Mouse (Mus musculus): ENCODE measurements at regions not wholly inside any gene's neighbourhood (a gene's known extent, or its start where the extent isn't known, plus 50 kb on each side); places are given as distances from the start of the nearest gene placed in this dataset.
A peak's percentile ranks its signal among the peaks of the same experiment; 100 is the strongest.
"Not testable (repeated sequence)": the region's sequence is repeated elsewhere in the genome, so short reads cannot be mapped to it uniquely, and the experiment has no call there.

GRCm38 (mm10) chr11:29628476-29628875 is 64.3 kb upstream of the Rtn4 start:
- no peak for TF ChIP-seq CTCF (conservative IDR thresholded peaks at IDR 0.05)
- Histone ChIP-seq H3K27ac (no peak overlapping the region), H3K4me3 (no peak overlapping the region)
- no peak for DNase-seq (ENCODE audit: low spot score in 2 of 2)

- no peak for TF ChIP-seq CTCF (conservative IDR thresholded peaks at IDR 0.05)
- H3K27ac ChIP-seq, result no peak overlapping the region
- H3K4me3 ChIP-seq, result no peak overlapping the region
- DNase-seq (ENCODE audit: low spot score in 2 of 2), result no peak
Observed at GRCm38 (mm10) chr11:29632486-29632885, 60.3 kb upstream of the Rtn4 start.

GRCm38 (mm10) chr11:29633288-29633687 is 59.5 kb upstream of the Rtn4 start:
- not testable (repeated sequence) for DNase-seq (ENCODE audit: low spot score in 2 of 2); H3K27ac ChIP-seq; H3K4me3 ChIP-seq

- DNase-seq (ENCODE audit: low spot score in 2 of 2), result peak; percentile 34 to 35
- H3K27ac ChIP-seq, result peak overlapping the region; percentile 51; the same call in 1 of the 2 replicates
- TF ChIP-seq CTCF (conservative IDR thresholded peaks at IDR 0.05), result no peak
Observed at GRCm38 (mm10) chr11:29636759-29637200, 56.0 kb upstream of the Rtn4 start.

GRCm38 (mm10) chr11:29638093-29638669 is 54.6 kb upstream of the Rtn4 start:
- no peak overlapping the region for H3K27ac ChIP-seq
- no peak for DNase-seq (ENCODE audit: low spot score in 2 of 2)
- no peak for TF ChIP-seq CTCF (conservative IDR thresholded peaks at IDR 0.05)
- no peak overlapping the region for H3K4me3 ChIP-seq

More at GRCm38 (mm10) chr11:29636759-29637200, 56.0 kb upstream of the Rtn4 start:
- no peak overlapping the region for H3K4me3 ChIP-seq

- TF ChIP-seq CTCF (conservative IDR thresholded peaks at IDR 0.05), result no peak
- Histone ChIP-seq H3K27ac (no peak overlapping the region), H3K4me3 (no peak overlapping the region)
- DNase-seq (ENCODE audit: low spot score in 2 of 2), result no peak
Observed at GRCm38 (mm10) chr11:29638861-29639260, 53.9 kb upstream of the Rtn4 start.
